Mouse (Mus musculus): Measurements from ENCODE around the gene Zic1.

DNA sequence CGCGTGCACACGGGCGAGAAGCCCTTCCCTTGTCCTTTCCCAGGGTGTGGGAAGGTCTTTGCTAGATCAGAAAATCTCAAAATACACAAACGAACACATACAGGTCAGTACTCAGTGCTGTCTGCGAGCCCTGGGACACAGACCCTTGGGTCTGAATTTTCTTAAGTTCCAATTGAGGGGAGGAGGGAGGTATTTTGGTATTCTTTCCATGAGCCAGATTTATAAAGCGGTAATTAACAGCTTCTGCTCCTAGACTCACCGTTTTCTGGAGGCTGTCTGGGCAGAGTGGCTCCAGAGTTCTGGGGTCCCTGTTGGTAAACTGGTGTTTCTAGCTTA, 13.7 kb upstream of the Zic1 start:
- TF ChIP-seq CTCF (IDR thresholded peaks at IDR 0.05; ENCODE audit: insufficient read depth, low read depth, low read length) (no peak), POLR2A (IDR thresholded peaks at IDR 0.05; ENCODE audit: insufficient read depth, low read depth, low read length) (no peak)

Measured in olfactory bulb, adult 2 months (tissue).